Mouse (Mus musculus) left cerebral cortex, postnatal 10 days (tissue): ENCODE data around the gene Tmem106c. TPM values are rescaled to one million over a fixed set of nuclear protein-coding genes. Genes with fewer than 3 reads are reported as not detected.

Experiments used
- DNase-seq, 2 experiments: peaks; one replicate each; pipeline ENCODE4 v3.0.0; 2021 to 2022; ENCODE audit warnings: low spot score in 2 of 2, mixed read lengths in 1 of 2; ENCODE audit errors: extremely low spot score in 1 of 2
- intact Hi-C: fragments of 180-260 bp; cut with DNase I; formaldehyde crosslinking; loops from one replicate; pipeline ENCODE4 v1.15.1; 2025
- total RNA-seq, 2 experiments: library from RNA; stranded (reverse); gene quantifications; 2 replicates each; pipeline ENCODE4 v1.2.3; 2021

Tmem106c gene
- total RNA-seq, result 10 to 100 TPM; 13.0 to 17.2 TPM

GRCm38 (mm10) chr15:97963989-97964835 is at the start of gene Tmem106c:
Gene Tmem106c (plus strand): TSS chr15:97964200.
- intact Hi-C loops, result no loop called here
- DNase-seq, result peak; percentile 81 to 92

- intact Hi-C loops, result no loop called here
- DNase-seq, result no peak
Measured at GRCm38 (mm10) chr15:97914331-97914747, 49.7 kb upstream of the Tmem106c start.

- no peak for DNase-seq
- intact Hi-C loops, result no loop called here
Measured at GRCm38 (mm10) chr15:97917994-97918393, 46.0 kb upstream of the Tmem106c start.

DNA sequence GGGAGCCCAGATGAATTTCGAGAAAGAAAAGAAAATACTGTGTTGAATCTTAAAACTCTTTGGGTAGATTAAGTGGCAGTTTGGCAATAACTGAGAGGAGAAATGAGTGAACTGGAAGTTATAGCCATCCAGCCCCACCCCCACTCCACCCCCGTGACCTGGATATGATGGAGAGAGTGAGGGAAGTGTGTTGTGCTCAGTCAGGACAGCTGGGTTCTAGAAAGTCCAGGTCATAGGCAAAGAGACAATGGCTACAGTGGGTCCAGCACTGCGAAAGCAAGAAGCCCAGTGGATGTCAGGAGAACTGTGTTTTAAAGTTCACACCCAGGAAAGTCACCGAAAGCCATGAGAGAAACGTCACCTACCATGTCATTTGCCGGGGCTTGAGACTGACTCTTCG is 44.8 kb upstream of the Tmem106c start:
- intact Hi-C loops, result no loop called here
- DNase-seq, result no peak

GRCm38 (mm10) chr15:97920306-97920705 is 43.7 kb upstream of the Tmem106c start:
- intact Hi-C loops, result no loop called here
- no peak for DNase-seq

GRCm38 (mm10) chr15:97921796-97922195 is 42.2 kb upstream of the Tmem106c start:
- intact Hi-C loops, result no loop called here

DNA sequence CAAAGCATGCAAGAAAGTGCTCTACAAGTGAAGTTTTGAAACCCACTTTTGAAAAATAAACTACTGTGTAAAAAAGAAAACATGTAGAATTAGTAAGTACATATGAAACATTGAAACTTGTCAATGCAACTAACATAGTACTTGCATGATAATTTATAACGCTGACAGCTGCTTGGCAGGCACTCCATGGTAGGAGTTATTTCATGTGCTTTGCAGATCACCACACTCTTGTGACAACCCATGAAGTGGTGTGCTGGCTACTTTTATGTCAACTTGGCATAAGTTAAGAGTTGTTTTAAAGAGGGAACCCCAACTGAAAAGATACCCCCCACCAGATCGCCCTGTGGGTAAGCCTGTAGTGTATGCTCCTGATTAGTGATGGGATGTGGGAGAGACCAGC is 41.6 kb upstream of the Tmem106c start:
- intact Hi-C loops, result no loop called here

More at GRCm38 (mm10) chr15:97921796-97922195, 42.2 kb upstream of the Tmem106c start:
- no peak for DNase-seq

DNA sequence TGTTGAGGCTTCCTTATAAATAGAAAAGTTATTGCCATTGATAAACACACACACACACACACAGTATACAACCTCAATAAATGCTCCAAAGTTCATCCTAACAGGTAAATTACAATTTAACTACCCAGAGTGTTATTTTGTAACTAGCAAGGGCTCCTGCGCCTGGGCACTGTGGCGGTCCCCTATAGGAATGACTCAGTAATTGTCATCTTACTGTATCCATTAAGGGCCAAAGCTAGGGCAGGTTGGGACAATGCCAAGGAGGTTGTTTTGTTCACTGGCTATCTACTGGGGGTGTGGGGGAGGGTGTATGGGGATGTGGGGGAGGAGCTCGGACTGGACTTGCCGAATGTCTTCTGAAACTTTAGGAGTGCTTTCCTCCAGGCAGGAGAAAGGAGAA is 37.0 kb upstream of the Tmem106c start:
- no peak for DNase-seq
- intact Hi-C loops, result no loop called here

More for the DNA sequence above, 41.6 kb upstream of the Tmem106c start:
- DNase-seq, result no peak

DNA sequence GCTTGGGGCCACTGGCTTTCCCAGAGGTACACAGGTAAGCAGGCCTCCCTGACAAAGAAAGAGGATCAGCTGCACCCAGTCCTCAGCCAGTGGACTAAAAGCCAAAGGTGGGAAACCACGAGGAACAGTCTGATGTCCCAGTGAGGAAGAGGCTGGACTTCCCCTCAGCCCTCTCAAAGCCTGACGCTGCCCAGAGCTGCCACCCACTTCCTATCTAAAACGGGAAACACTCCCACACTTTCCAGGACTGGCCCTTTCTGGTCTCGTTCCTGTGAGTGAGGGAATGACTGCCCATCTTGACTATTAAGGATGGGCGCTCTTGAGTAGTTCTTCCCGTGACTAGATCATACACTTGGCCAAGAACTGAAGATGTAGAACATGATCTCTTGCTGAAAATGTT is 36.2 kb upstream of the Tmem106c start:
- DNase-seq, result no peak
- intact Hi-C loops, result no loop called here

DNA sequence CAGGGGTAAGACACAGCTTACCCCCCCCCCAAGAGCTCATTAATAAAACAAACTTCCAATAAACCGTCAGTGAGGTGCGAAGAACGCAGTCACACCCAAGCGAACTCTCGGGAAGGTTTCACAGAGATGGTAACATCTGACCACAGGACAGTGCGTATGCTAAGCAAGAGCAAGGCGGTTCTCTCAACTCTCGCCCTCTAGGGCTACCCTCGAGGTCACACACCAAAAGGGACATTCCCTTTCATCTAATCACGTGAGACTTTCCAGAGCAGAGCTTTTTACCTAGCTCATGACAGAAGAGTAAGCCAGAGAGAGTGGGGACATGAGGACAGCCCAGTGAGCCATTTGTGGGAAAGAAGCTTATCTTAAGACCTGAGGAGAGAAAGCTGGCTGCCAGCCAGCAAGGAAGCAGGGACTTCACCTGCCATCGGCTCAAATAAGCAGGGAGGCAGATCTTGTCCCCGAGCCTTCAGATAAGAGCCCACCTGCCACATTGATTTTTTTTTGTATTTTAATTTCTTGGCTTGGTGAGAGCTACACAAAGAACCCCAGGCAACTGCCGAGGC is 34.7 kb upstream of the Tmem106c start:
- intact Hi-C loops, result no loop called here
- DNase-seq, result no peak

DNA sequence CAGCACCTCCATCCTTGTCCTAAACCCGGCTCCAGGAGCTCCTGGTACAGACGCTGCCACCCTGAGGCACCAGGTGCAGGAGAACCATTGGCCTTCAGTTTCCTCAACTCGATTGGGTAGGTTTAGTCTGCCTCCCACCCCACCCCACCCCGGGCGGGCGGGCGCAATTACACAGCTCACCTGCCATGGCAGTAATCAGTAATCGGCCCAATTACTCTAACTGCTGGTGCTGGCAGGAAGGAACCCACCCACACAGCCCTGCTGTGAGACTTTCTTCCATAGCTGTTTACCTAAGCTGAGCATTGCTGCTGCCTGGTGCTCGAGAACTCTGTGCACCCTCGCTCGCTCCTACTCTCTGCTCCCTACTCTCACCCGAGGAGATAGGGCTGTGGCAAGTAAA is 31.6 kb upstream of the Tmem106c start:
- intact Hi-C loops, result no loop called here
- DNase-seq, result no peak

GRCm38 (mm10) chr15:97938580-97938979 is 25.4 kb upstream of the Tmem106c start:
- intact Hi-C loops, result no loop called here

GRCm38 (mm10) chr15:97940088-97940487 is 23.9 kb upstream of the Tmem106c start:
- no peak for DNase-seq
- intact Hi-C loops, result no loop called here

More at GRCm38 (mm10) chr15:97938580-97938979, 25.4 kb upstream of the Tmem106c start:
- DNase-seq, result no peak

GRCm38 (mm10) chr15:97941306-97941705 is 22.7 kb upstream of the Tmem106c start:
- no peak for DNase-seq
- intact Hi-C loops, result no loop called here

GRCm38 (mm10) chr15:97942538-97942937 is 21.5 kb upstream of the Tmem106c start:
- no peak for DNase-seq
- intact Hi-C loops, result no loop called here

GRCm38 (mm10) chr15:97943356-97943755 is 20.6 kb upstream of the Tmem106c start:
- no peak for DNase-seq
- intact Hi-C loops, result no loop called here

GRCm38 (mm10) chr15:97944919-97945574 is 19.0 kb upstream of the Tmem106c start:
- intact Hi-C loops, result no loop called here
- DNase-seq, result no peak

DNA sequence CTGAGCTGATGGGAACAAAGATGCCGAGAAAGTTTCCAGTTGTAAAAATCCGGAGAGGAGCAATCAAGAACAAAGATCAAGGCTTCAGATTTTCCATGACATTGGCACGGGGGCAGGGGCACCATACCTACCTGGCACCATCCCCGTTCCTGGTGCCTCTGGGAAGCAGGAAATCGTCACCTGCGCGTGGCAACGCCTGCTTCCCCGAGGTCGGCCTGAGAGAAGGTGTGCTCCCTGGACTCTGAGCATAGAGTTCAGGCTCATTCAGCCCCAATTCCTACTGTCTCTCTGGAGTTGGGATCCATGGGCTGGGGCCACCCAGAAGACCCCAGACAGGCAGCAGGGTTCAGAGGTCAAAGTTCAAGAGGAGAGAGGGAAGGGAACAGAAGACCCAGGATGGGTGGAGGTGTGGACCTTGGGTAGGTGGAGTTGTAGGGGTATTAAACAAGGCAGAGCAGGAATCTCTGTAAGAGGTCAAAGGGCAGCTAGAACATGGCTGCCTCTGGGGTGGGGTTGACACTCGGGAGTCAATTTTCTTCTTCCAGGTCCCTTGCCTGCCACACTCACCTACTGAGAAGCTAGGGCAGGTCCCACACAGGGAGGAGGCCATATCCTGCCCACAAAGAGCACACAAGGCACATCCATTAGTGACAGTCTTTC is 18.2 kb upstream of the Tmem106c start:
- intact Hi-C loops, result no loop called here
- DNase-seq, result no peak

DNA sequence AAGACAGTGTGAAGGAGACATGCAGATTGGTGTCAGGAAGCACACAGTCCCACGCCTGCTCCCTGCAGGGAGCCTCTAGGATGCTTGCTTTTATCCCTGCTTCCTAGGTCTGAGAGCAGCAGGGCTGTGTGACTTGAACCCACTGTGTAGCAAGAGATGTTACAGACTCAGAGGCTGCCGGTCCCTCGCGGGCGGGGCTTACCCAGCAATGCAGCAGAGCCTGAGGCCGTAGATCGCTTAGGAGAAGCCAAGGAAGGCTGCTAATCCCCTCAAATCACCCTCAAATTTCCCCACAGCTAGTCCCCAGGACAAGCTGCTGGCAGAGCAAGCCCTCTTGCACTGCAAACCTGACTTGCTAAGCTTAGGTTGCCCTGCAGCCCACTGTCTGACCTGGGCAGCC is 15.3 kb upstream of the Tmem106c start:
- DNase-seq, result no peak
- intact Hi-C loops, result no loop called here
